Mouse (Mus musculus) stomach, embryonic 14.5 days (tissue): Measurements from ENCODE around the gene Tns3. TPM values are rescaled to one million over a fixed set of nuclear protein-coding genes. Genes with fewer than 3 reads are reported as not detected.

Experiments
- ATAC-seq: fragments of 200-750 bp; cut with Nextera tagmentation; 2 replicates; pipeline ENCODE4 v1.8.0; 2017; ENCODE audit warnings: low read depth, moderate TSS enrichment; ENCODE audit not compliant: insufficient number of reproducible peaks, insufficient read depth, low FRiP score
- H3K27ac ChIP-seq: fragments of 300-500 bp; sonication (generic); 2 replicates; pipeline ENCODE4 v1.5.1; 2014; ENCODE audit warnings: mild to moderate bottlenecking, low read length, moderate library complexity, mixed read lengths
- H3K27me3 ChIP-seq: fragments of 300-500 bp; sonication (generic); 2 replicates; pipeline ENCODE4 v1.6.1; 2014; ENCODE audit warnings: low read length, control low read depth, mixed read lengths; ENCODE audit not compliant: control insufficient read depth, insufficient read depth
- H3K36me3 ChIP-seq: fragments of 300-500 bp; sonication (generic); 2 replicates; pipeline ENCODE4 v1.6.1; 2014; ENCODE audit warnings: mild to moderate bottlenecking, control low read depth, low read length, moderate library complexity, mixed read lengths; ENCODE audit not compliant: control insufficient read depth, insufficient read depth
- H3K4me1 ChIP-seq: fragments of 300-500 bp; sonication (generic); 2 replicates; pipeline ENCODE4 v1.6.1; 2014; ENCODE audit warnings: low read length, control low read depth, mixed read lengths; ENCODE audit not compliant: control insufficient read depth, insufficient read depth
- H3K4me2 ChIP-seq: fragments of 300-500 bp; sonication (generic); replicated peaks from 2 replicates; pipeline ENCODE4 v1.6.1; 2014; ENCODE audit warnings: low read depth, low read length, control low read depth
- H3K4me3 ChIP-seq: fragments of 300-500 bp; sonication (generic); 2 replicates; pipeline ENCODE4 v1.5.1; 2014; ENCODE audit warnings: low read depth, low read length, control low read depth
- H3K9ac ChIP-seq: fragments of 300-500 bp; sonication (generic); replicated peaks from 2 replicates; pipeline ENCODE4 v1.6.1; 2014; ENCODE audit warnings: low read depth, mild to moderate bottlenecking, control low read depth, low read length, moderate library complexity, mixed read lengths
- H3K9me3 ChIP-seq: fragments of 300-500 bp; sonication (generic); 2 replicates; pipeline ENCODE4 v1.6.1; 2016; ENCODE audit warnings: low read depth, low read length, control low read depth; ENCODE audit not compliant: control insufficient read depth
- WGBS: fragments of 180-500 bp; shearing (Covaris S2); extraction: QIAGEN DNeasy Blood & Tissue Kit; methylation state at CpG from one replicate; pipeline ENCODE4 v1.1.7; 2014; 5-methylcytosine and 5-hydroxymethylcytosine counted together
- polyA plus RNA-seq: library from polyadenylated mRNA; unstranded; fragments of >200 nt; fragmentation: Nextera tagmentation; extraction: Ambion mirVana; gene quantifications from 2 replicates; pipeline ENCODE4 v1.2.1, GENCODE M21; 2014

Gene Tns3
- polyA plus RNA-seq, 1 experiment from 2014 or later: 31.2 TPM

GRCm38 (mm10) chr11:8610456-8610855, 53.9 kb downstream of the Tns3 start:
- H3K9ac ChIP-seq: no peak overlapping the region
- WGBS: 68% methylated on average over 7 of the region's 7 CpGs
- H3K9me3 ChIP-seq: no peaks in the 10 kb centered on the region
- H3K36me3 ChIP-seq: peaks cover 20% of the 10 kb centered on the region; the same call in 1 of the 2 replicates
- no peak overlapping the region for H3K27ac ChIP-seq
- no peak for ATAC-seq
- H3K4me3 ChIP-seq: no peak overlapping the region
- H3K4me2 ChIP-seq: no peak overlapping the region
- H3K27me3 ChIP-seq: no peaks in the 10 kb centered on the region
- peaks cover 12% of the 10 kb centered on the region; the same call in 1 of the 2 replicates for H3K4me1 ChIP-seq

DNA sequence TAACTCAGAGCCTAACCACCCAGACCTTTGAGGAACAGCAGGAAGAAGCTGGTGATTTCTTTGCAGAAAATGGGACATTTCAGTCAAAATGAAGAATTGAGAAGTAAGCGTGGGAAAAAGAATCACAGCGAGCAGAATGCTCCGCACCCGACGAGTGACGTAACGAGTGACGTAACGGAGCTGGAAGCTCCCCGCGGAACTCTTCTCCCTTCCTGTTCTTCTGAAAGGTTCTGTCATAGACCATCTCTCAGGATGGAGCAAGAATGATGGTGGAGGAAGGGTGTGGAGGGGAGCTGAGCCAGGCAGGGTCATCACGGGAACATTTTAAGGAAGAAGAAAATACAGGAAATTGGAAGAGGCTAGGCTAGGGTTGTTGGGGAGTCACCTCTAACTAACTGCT, 54.5 kb downstream of the Tns3 start:
- WGBS: 85% methylated on average over 12 of the region's 12 CpGs
- H3K4me1 ChIP-seq: 0 out of 2 replicates have a peak, but pooled peaks cover 8% of the 10 kb centered on the region
- H3K36me3 ChIP-seq: peaks cover 20% of the 10 kb centered on the region; the same call in 1 of the 2 replicates
- H3K4me2 ChIP-seq: no peak overlapping the region
- no peak overlapping the region for H3K9ac ChIP-seq
- no peak overlapping the region for H3K4me3 ChIP-seq
- no peak overlapping the region for H3K27ac ChIP-seq
- no peaks in the 10 kb centered on the region for H3K27me3 ChIP-seq
- ATAC-seq: no peak
- no peaks in the 10 kb centered on the region for H3K9me3 ChIP-seq

DNA sequence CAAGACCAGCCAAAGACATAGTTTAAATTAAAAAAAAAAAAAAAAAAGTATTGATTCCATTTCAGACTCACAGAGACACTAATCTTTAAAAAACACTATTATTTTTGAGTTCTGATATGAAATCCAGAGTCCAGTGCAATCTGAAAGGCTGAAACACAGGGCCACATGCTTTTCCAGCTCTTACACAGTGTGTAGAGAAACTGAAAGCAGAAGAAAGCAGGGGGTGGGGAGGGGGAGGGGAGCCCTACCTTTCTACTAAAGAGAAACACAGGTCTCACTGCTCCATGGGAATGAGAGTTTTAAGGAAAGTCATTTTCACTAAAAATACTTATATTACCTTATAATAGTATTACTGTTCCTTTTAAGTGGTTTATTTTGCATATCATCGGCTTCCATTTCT, 57.2 kb downstream of the Tns3 start:
- WGBS: 93% methylated on average over 1 of the region's 1 CpGs
- H3K27me3 ChIP-seq: no peaks in the 10 kb centered on the region
- ATAC-seq: no peak

DNA sequence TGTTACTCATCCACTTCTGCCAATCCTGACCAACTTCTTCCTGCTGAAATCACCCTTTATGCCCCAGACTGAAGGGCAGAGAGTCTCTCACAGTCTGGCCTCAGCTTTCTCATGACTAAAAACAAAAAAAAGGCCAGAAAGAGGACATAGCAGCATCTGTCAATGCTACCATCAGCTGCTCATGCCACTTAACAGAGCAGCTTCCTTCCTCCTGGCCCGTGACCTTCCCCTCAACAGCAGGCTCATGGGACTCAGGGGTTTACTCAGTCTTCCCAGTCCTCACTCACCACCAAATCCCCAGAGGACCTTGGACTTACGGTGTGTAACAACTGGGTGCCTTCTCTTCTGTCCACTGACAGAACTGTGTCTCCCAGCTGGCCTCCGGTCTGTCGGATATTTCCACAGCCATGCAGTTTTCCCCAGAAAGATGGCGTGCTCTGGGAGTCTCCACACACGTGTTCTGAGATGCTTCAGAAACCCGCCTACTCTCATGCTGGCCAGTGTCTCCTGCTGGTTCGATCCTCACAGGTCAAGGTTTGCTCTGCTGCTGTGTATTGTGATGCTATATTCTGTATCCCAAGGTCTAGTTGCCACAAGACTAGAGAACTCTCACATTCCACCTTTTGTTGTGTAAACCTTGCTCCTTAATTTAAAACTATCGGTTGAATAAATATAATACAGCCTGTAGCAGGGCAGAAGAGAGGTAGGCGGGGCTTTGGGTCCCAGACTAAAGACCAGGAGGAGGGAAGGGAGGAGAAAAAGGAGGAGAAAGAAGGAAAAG, 59.4 kb downstream of the Tns3 start:
- 86% methylated on average over 10 of the region's 10 CpGs for WGBS
- Histone ChIP-seq H3K9ac (no peak overlapping the region), H3K4me1 (peaks cover 7% of the 10 kb centered on the region; the same call in 1 of the 2 replicates), H3K9me3 (no peaks in the 10 kb centered on the region), H3K36me3 (no peaks in the 10 kb centered on the region; the same call in 1 of the 2 replicates), H3K4me3 (no peak overlapping the region), H3K27ac (no peak overlapping the region), H3K4me2 (no peak overlapping the region), H3K27me3 (no peaks in the 10 kb centered on the region)
- ATAC-seq: no peak

More for the DNA sequence above, 57.2 kb downstream of the Tns3 start:
- H3K9ac ChIP-seq: no peak overlapping the region
- no peaks in the 10 kb centered on the region for H3K9me3 ChIP-seq
- H3K4me1 ChIP-seq: 0 out of 2 replicates have a peak, but pooled peaks cover 8% of the 10 kb centered on the region
- H3K4me3 ChIP-seq: no peak overlapping the region
- no peak overlapping the region for H3K4me2 ChIP-seq
- peaks cover 4% of the 10 kb centered on the region; the same call in 1 of the 2 replicates for H3K36me3 ChIP-seq
- no peak overlapping the region for H3K27ac ChIP-seq

- H3K4me2 ChIP-seq: no peak overlapping the region
- H3K27ac ChIP-seq: no peak overlapping the region
- no peaks in the 10 kb centered on the region for H3K9me3 ChIP-seq
- no peak for ATAC-seq
- no peaks in the 10 kb centered on the region for H3K27me3 ChIP-seq
- 89% methylated on average over 1 of the region's 1 CpGs for WGBS
- H3K36me3 ChIP-seq: peaks cover 6% of the 10 kb centered on the region
- H3K4me3 ChIP-seq: no peak overlapping the region
- peaks cover 7% of the 10 kb centered on the region; the same call in 1 of the 2 replicates for H3K4me1 ChIP-seq
- no peak overlapping the region for H3K9ac ChIP-seq
Measured at GRCm38 (mm10) chr11:8602606-8603005, 61.7 kb downstream of the Tns3 start.

- Histone ChIP-seq H3K27ac (peak overlapping the region; percentile 23; the same call in 1 of the 2 replicates), H3K4me1 (peaks cover 7% of the 10 kb centered on the region; the same call in 1 of the 2 replicates), H3K9ac (no peak overlapping the region), H3K4me3 (no peak overlapping the region), H3K4me2 (no peak overlapping the region), H3K27me3 (no peaks in the 10 kb centered on the region), H3K36me3 (peaks cover 11% of the 10 kb centered on the region), H3K9me3 (no peaks in the 10 kb centered on the region)
- 52% methylated on average over 7 of the region's 7 CpGs for WGBS
- no peak for ATAC-seq
Measured at GRCm38 (mm10) chr11:8601411-8601821, 62.9 kb downstream of the Tns3 start.

DNA sequence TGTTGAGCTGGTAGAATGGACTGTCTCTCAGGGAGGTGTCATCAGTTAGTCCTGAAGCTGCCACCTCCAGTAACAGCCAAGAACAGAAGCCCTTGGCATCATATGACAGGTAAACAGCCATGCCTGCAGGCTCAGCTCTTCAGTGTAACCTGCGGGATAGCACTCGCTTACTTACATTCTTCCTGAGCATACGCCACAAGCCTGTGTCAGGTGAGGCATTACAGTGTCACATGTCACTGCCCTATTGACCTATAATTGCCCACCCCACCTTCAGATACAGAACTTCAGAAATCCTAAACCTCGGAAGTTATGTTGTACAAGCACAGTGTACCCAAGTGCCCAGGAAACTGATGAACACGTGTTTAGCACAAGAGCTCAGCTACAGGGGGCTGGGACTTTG, 68.7 kb downstream of the Tns3 start:
- 77% methylated on average over 5 of the region's 5 CpGs for WGBS
- Histone ChIP-seq H3K4me1 (peaks cover 8% of the 10 kb centered on the region; the same call in 1 of the 2 replicates), H3K9me3 (no peaks in the 10 kb centered on the region), H3K27me3 (no peaks in the 10 kb centered on the region), H3K36me3 (peaks cover 11% of the 10 kb centered on the region), H3K9ac (no peak overlapping the region), H3K27ac (no peak overlapping the region), H3K4me3 (no peak overlapping the region), H3K4me2 (no peak overlapping the region)
- no peak for ATAC-seq

GRCm38 (mm10) chr11:8593172-8593571, 71.2 kb downstream of the Tns3 start:
- Histone ChIP-seq H3K4me2 (no peak overlapping the region), H3K27ac (no peak overlapping the region), H3K9ac (no peak overlapping the region), H3K27me3 (no peaks in the 10 kb centered on the region), H3K4me1 (peaks cover 8% of the 10 kb centered on the region; the same call in 1 of the 2 replicates), H3K4me3 (no peak overlapping the region), H3K9me3 (no peaks in the 10 kb centered on the region), H3K36me3 (peaks cover 13% of the 10 kb centered on the region; the same call in 1 of the 2 replicates)
- ATAC-seq: peak; percentile 47; the same call in 1 of the 2 replicates
- 71% methylated on average over 3 of the region's 3 CpGs for WGBS
